ENCODE assay signal across 19 mouse cellular contexts in genomic region chr2:43404163-43404967, GRCm38 (mm10).
"Had no signal": no experiment of that assay in that cellular context is flagged by ENCODE, and none has a peak within 500 bp of the region (broad histone marks: within the 10 kb centered on the region; RNA-seq: fewer than 3 reads in every experiment).

No protein-coding gene starts in this region.

- DNase-seq: kidney, adult 18-20 months; kidney, postnatal 25 days; layer of hippocampus, postnatal 36 days; liver, postnatal 0 days; lung, embryonic 14.5 days; right cerebral cortex, adult 18-20 months; right cerebral cortex, postnatal 14 days; right cerebral cortex, postnatal 4 days; thymus, adult 18-20 months; thymus, postnatal 36 days had no signal

- ATAC-seq: inflammation-experienced regulatory T-cells, adult 6 months; liver, postnatal 0 days; midbrain, embryonic 15.5 days had no signal

- H3K4me3 ChIP-seq: left cerebral cortex, adult 2 months; midbrain, embryonic 12.5 days; midbrain, embryonic 15.5 days; neural tube, embryonic 12.5 days; neural tube, embryonic 15.5 days had no signal

- H3K4me1 ChIP-seq: midbrain, embryonic 12.5 days; midbrain, embryonic 15.5 days; neural tube, embryonic 12.5 days; neural tube, embryonic 15.5 days had no signal

- H3K9ac ChIP-seq: liver, embryonic 14.5 days; liver, postnatal 0 days; lung, embryonic 14.5 days; midbrain, embryonic 12.5 days; midbrain, embryonic 15.5 days; neural tube, embryonic 12.5 days; neural tube, embryonic 15.5 days had no signal

- H3K36me3 ChIP-seq: midbrain, embryonic 12.5 days; midbrain, embryonic 15.5 days; neural tube, embryonic 12.5 days; neural tube, embryonic 15.5 days had no signal

- H3K27ac ChIP-seq: kidney, postnatal 0 days; left cerebral cortex, adult 2 months; liver, embryonic 14.5 days; macrophage; midbrain, embryonic 12.5 days; midbrain, embryonic 15.5 days; neural tube, embryonic 12.5 days; neural tube, embryonic 15.5 days had no signal

- H3K27me3 ChIP-seq: midbrain, embryonic 12.5 days; midbrain, embryonic 15.5 days; neural tube, embryonic 12.5 days; neural tube, embryonic 15.5 days had no signal

- H3K9me3 ChIP-seq: midbrain, embryonic 12.5 days; midbrain, embryonic 15.5 days; neural tube, embryonic 12.5 days; neural tube, embryonic 15.5 days had no signal

- H3K4me2 ChIP-seq: lung, embryonic 14.5 days; midbrain, embryonic 12.5 days; midbrain, embryonic 15.5 days; neural tube, embryonic 12.5 days; neural tube, embryonic 15.5 days had no signal
